Mouse (Mus musculus) stomach, postnatal 0 days (tissue): ENCODE data around the gene Bbs12.

Source experiments
- CTCF ChIP-seq: IDR thresholded peaks from 2 replicates; pipeline ENCODE4 v1.5.1; 2016; ENCODE audit warnings: antibody characterized with exemption, low read depth, mild to moderate bottlenecking, moderate library complexity
- EP300 ChIP-seq: optimal IDR thresholded peaks from 2 replicates; pipeline ENCODE3; 2016; ENCODE audit warnings: antibody characterized with exemption

DNA sequence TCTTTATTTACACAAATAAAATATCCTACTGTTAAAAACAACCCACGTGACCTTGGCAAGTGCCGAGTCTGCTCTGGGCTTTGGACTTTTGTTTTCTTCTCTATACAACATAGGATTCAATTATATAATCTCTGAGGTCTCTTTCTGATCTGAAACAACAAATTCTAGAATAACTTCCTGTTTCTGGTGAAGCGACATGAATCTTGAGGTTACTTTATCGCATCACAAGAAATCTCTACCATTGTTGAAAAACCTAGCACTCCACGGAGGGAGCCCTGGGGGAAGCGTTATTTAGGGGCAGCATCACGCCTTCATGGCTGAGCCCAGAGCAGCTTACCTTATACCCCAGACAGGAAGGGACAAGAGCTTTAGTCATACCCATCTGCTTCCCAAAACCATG, 39.3 kb upstream of the Bbs12 start:
- TF ChIP-seq CTCF (no peak), EP300 (no peak)
